ENCODE assay signal across 21 mouse cellular contexts in genomic region chr9:121067043-121067442, GRCm38 (mm10).
A peak's percentile ranks its signal among the peaks of the same experiment; 100 is the strongest.
DNase-seq lines count a peak whose midpoint lies in the region; ATAC-seq lines count a peak whose summit lies in the region.
"Had no signal": no experiment of that assay in that cellular context is flagged by ENCODE, and none has a peak within 500 bp of the region (broad histone marks: within the 10 kb centered on the region; RNA-seq: fewer than 3 reads in every experiment).

No protein-coding gene starts in this region.

- H3K27ac ChIP-seq in hindbrain, embryonic 13.5 days, result peak overlapping the region; percentile 12; the same call in 1 of the 2 replicates
- no peak overlapping the region for H3K27ac ChIP-seq in hindbrain, embryonic 11.5 days (ENCODE audit: low read depth, low read length)
- no peak overlapping the region for H3K27ac ChIP-seq in intestine, embryonic 16.5 days (ENCODE audit: low read length)
- H3K27ac ChIP-seq: embryonic facial prominence, embryonic 13.5 days; kidney, embryonic 15.5 days; left cerebral cortex, adult 2 months; limb, embryonic 13.5 days; liver, embryonic 15.5 days; neural tube, embryonic 12.5 days; stomach, postnatal 0 days had no signal

- no peaks in the 10 kb centered on the region for H3K36me3 ChIP-seq in hindbrain, embryonic 13.5 days
- no peaks in the 10 kb centered on the region for H3K36me3 ChIP-seq in hindbrain, embryonic 11.5 days (ENCODE audit: control insufficient read depth, insufficient read depth, low read length)
- no peaks in the 10 kb centered on the region for H3K36me3 ChIP-seq in intestine, embryonic 16.5 days (ENCODE audit: control insufficient read depth, insufficient read depth, low read length)
- H3K36me3 ChIP-seq: embryonic facial prominence, embryonic 13.5 days; kidney, embryonic 15.5 days; limb, embryonic 13.5 days; liver, embryonic 15.5 days; neural tube, embryonic 12.5 days had no signal

- peaks cover 16% of the 10 kb centered on the region for H3K4me1 ChIP-seq in hindbrain, embryonic 13.5 days (replicated peaks)
- H3K4me1 ChIP-seq in hindbrain, embryonic 11.5 days (replicated peaks; ENCODE audit: control insufficient read depth, insufficient read depth, low read length), result peaks cover 5% of the 10 kb centered on the region; the same call in 1 of the 2 replicates
- peaks cover 5% of the 10 kb centered on the region; the same call in 1 of the 2 replicates for H3K4me1 ChIP-seq in intestine, embryonic 16.5 days (ENCODE audit: control insufficient read depth, insufficient read depth, low read length)
- H3K4me1 ChIP-seq: liver, embryonic 15.5 days; megakaryocyte, embryonic 14.5 days had no signal

- H3K27me3 ChIP-seq in hindbrain, embryonic 13.5 days, result no peaks in the 10 kb centered on the region
- no peaks in the 10 kb centered on the region for H3K27me3 ChIP-seq in hindbrain, embryonic 11.5 days (ENCODE audit: control insufficient read depth, insufficient read depth, low read length)
- H3K27me3 ChIP-seq in intestine, embryonic 16.5 days (replicated peaks; ENCODE audit: control insufficient read depth, insufficient read depth, low read length), result no peaks in the 10 kb centered on the region
- H3K27me3 ChIP-seq: embryonic facial prominence, embryonic 13.5 days; kidney, embryonic 15.5 days; liver, embryonic 15.5 days; neural tube, embryonic 12.5 days had no signal

- no peaks in the 10 kb centered on the region for H3K9me3 ChIP-seq in hindbrain, embryonic 13.5 days
- no peaks in the 10 kb centered on the region for H3K9me3 ChIP-seq in hindbrain, embryonic 11.5 days (ENCODE audit: control insufficient read depth, low read length)
- no peaks in the 10 kb centered on the region for H3K9me3 ChIP-seq in intestine, embryonic 16.5 days (ENCODE audit: control insufficient read depth, low read length)
- H3K9me3 ChIP-seq: embryonic facial prominence, embryonic 13.5 days; kidney, embryonic 15.5 days; limb, embryonic 13.5 days; liver, embryonic 15.5 days; megakaryocyte, embryonic 14.5 days; neural tube, embryonic 12.5 days had no signal

- H3K4me3 ChIP-seq in hindbrain, embryonic 13.5 days, result no peak overlapping the region
- no peak overlapping the region for H3K4me3 ChIP-seq in hindbrain, embryonic 11.5 days (ENCODE audit: low read depth, low read length)
- no peak overlapping the region for H3K4me3 ChIP-seq in intestine, embryonic 16.5 days (ENCODE audit: low read length)
- H3K4me3 ChIP-seq: embryonic facial prominence, embryonic 13.5 days; kidney, embryonic 15.5 days; left cerebral cortex, adult 2 months; limb, embryonic 13.5 days; liver, embryonic 15.5 days; megakaryocyte, embryonic 14.5 days; neural tube, embryonic 12.5 days had no signal

- DNase-seq in hindbrain, embryonic 11.5 days (ENCODE audit: low spot score), result no peak
- DNase-seq in brain, adult 2 months (ENCODE audit: low read depth, low spot score), result peak; percentile 97
- peak; percentile 98 for DNase-seq in cerebellum, adult 11-12 months
- DNase-seq in cerebellum, postnatal 25 days, result peak; percentile 96 to 99
- DNase-seq in liver, result no peak
- DNase-seq: adrenal gland, adult 8-10 months; B cell, adult 2 months; gastrocnemius, postnatal 36 days; heart, postnatal 14 days; lung, postnatal 14 days; right cerebral cortex, postnatal 14 days had no signal

- no peak overlapping the region for H3K4me2 ChIP-seq in hindbrain, embryonic 13.5 days
- no peak overlapping the region for H3K4me2 ChIP-seq in hindbrain, embryonic 11.5 days (replicated peaks; ENCODE audit: low read depth, low read length)
- no peak overlapping the region for H3K4me2 ChIP-seq in intestine, embryonic 16.5 days (ENCODE audit: low read depth, low read length)
- H3K4me2 ChIP-seq: embryonic facial prominence, embryonic 13.5 days; kidney, embryonic 15.5 days; limb, embryonic 13.5 days; liver, embryonic 15.5 days; neural tube, embryonic 12.5 days had no signal

- no peak overlapping the region for H3K9ac ChIP-seq in hindbrain, embryonic 13.5 days
- H3K9ac ChIP-seq in hindbrain, embryonic 11.5 days (ENCODE audit: low read depth, low read length), result no peak overlapping the region
- H3K9ac ChIP-seq in intestine, embryonic 16.5 days (ENCODE audit: low read depth, low read length), result no peak overlapping the region
- H3K9ac ChIP-seq: embryonic facial prominence, embryonic 13.5 days; kidney, embryonic 15.5 days; limb, embryonic 13.5 days; liver, embryonic 15.5 days; neural tube, embryonic 12.5 days had no signal

- WGBS in hindbrain, embryonic 13.5 days, result 79% methylated on average over 10 of the region's 10 CpGs
- 75% methylated on average over 10 of the region's 10 CpGs for WGBS in hindbrain, embryonic 11.5 days
- 82% methylated on average over 10 of the region's 10 CpGs for WGBS in intestine, embryonic 16.5 days

- no peak for ATAC-seq in hindbrain, embryonic 13.5 days (ENCODE audit: low FRiP score)
- no peak for ATAC-seq in hindbrain, embryonic 11.5 days (ENCODE audit: low FRiP score)
- ATAC-seq in intestine, embryonic 16.5 days, result no peak

Comparison
In these comparisons a context has a peak if more than half of its experiments do, and no peak if none do; other contexts are left out.
1. DNase-seq: peak in brain, adult 2 months (single experiment), cerebellum, adult 11-12 months (single experiment) and cerebellum, postnatal 25 days (2 of 2); none in hindbrain, embryonic 11.5 days (single experiment) and liver (single experiment).